Comparison of ENCODE assay signal across 20 mouse cellular contexts in the genomic region with DNA sequence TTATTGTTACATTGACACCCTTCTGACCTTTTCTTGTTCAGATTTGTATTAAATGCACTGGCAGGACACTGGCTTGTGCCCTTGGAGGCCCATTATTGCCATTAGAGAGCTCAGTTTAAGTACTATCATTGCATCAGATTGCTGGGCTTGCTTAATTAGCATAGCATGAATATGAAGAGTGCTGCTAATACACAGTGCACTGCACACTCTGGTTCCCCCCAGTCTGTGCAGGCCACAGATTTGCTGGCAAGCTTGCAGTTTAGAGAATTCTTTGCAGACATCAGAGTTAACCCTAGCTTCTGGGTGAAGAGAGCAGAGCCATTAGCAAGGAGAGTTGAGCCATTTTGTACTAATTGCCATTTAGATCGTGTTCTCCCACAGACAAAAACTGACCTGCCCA.
DNase-seq lines count a peak whose midpoint lies in the region; ATAC-seq lines count a peak whose summit lies in the region.
"Had no signal": no experiment of that assay in that cellular context is flagged by ENCODE, and none has a peak within 500 bp of the region (broad histone marks: within the 10 kb centered on the region; RNA-seq: fewer than 3 reads in every experiment).

No protein-coding gene starts in this region.

- no peak overlapping the region for H3K9ac ChIP-seq in forebrain, embryonic 15.5 days (replicated peaks)

- H3K27me3 ChIP-seq in forebrain, embryonic 15.5 days, result no peaks in the 10 kb centered on the region

- peaks cover 5% of the 10 kb centered on the region for H3K4me1 ChIP-seq in forebrain, embryonic 15.5 days
- H3K4me1 ChIP-seq: embryonic facial prominence, embryonic 10.5 days; heart, embryonic 10.5 days had no signal

- H3K4me2 ChIP-seq in forebrain, embryonic 15.5 days (replicated peaks), result no peak overlapping the region

- H3K4me3 ChIP-seq in forebrain, embryonic 15.5 days, result no peak overlapping the region
- H3K4me3 ChIP-seq: embryonic facial prominence, embryonic 10.5 days; erythroblast, embryonic 14.5 days; heart, embryonic 10.5 days had no signal

- H3K9me3 ChIP-seq in forebrain, embryonic 15.5 days, result no peaks in the 10 kb centered on the region
- H3K9me3 ChIP-seq: embryonic facial prominence, embryonic 10.5 days; heart, embryonic 10.5 days had no signal

- DNase-seq in retina, embryonic 14.5 days (ENCODE audit: low spot score), result peak; percentile 13
- no peak for DNase-seq in retina, postnatal 1 day
- DNase-seq in mesoderm, embryonic 11.5 days (ENCODE audit: low read depth, low spot score), result peak; percentile 5
- no peak for DNase-seq in gastrocnemius, postnatal 4 days (ENCODE audit: low spot score in 2 of 2)
- DNase-seq in kidney, postnatal 10 days, result no peak
- DNase-seq in heart, postnatal 25 days (ENCODE audit: low spot score), result no peak
- DNase-seq: adrenal gland, postnatal 25 days; cerebellum, adult 9-11 months; heart, postnatal 14 days; kidney, postnatal 14 days; lung, adult 2 months; thymus, adult 18-20 months had no signal

- peak; percentile 87 for ATAC-seq in forebrain, embryonic 15.5 days (replicated peaks)
- ATAC-seq: activated CD4-positive, CD25-positive, alpha-beta regulatory T cell, adult 4 months; CD4-positive, CD25-positive, alpha-beta regulatory T cell, adult 4 months; intestine, embryonic 16.5 days had no signal

- intact Hi-C loops in heart, postnatal 25 days (cut with DNase I), result no loop called here

- no peaks in the 10 kb centered on the region for H3K36me3 ChIP-seq in forebrain, embryonic 15.5 days
- H3K36me3 ChIP-seq: embryonic facial prominence, embryonic 10.5 days; heart, embryonic 10.5 days had no signal

- 9% methylated on average over 1 of the region's 1 CpGs for WGBS in forebrain, embryonic 15.5 days

- no peak overlapping the region for H3K27ac ChIP-seq in forebrain, embryonic 15.5 days (replicated peaks)
- H3K27ac ChIP-seq: embryonic facial prominence, embryonic 10.5 days; heart, embryonic 10.5 days; macrophage had no signal

Comparison
In these comparisons a context has a peak if more than half of its experiments do, and no peak if none do; other contexts are left out.
1. DNase-seq: peak in retina, embryonic 14.5 days (single experiment) and mesoderm, embryonic 11.5 days (single experiment); none in retina, postnatal 1 day (single experiment), gastrocnemius, postnatal 4 days (0 of 2), kidney, postnatal 10 days (single experiment) and heart, postnatal 25 days (single experiment).